ENCODE assay signal across 8 mouse cellular contexts in genomic region chr6:117900126-117901080, GRCm38 (mm10). TPM values are rescaled to one million over a fixed set of nuclear protein-coding genes. Genes with fewer than 3 reads are reported as not detected.
DNase-seq lines count a peak whose midpoint lies in the region; ATAC-seq lines count a peak whose summit lies in the region.

Hnrnpf (plus strand) TSS chr6:117900324.

- no peaks in the 10 kb centered on the region for H3K4me1 ChIP-seq in intestine, embryonic 14.5 days (replicated peaks; ENCODE audit: control insufficient read depth, insufficient read depth, low read length)
- H3K4me1 ChIP-seq in liver, embryonic 15.5 days (replicated peaks): peaks cover 51% of the 10 kb centered on the region

- 79% methylated on average over 17 of the region's 17 CpGs for WGBS in intestine, embryonic 14.5 days
- 22% methylated on average over 17 of the region's 17 CpGs for WGBS in liver, embryonic 15.5 days (ENCODE audit: insufficient replicate concordance)

- H3K4me2 ChIP-seq in intestine, embryonic 14.5 days (ENCODE audit: low read length): no peak within 1 kb of the TSS
- H3K4me2 ChIP-seq in liver, embryonic 15.5 days: peak within 1 kb of the TSS; percentile 61

- DNase-seq in left cerebral cortex, adult 18-20 months (ENCODE audit: low spot score in 2 of 2): peak; percentile 40 to 47
- no peak for DNase-seq in left cerebral cortex, adult 11 months (ENCODE audit: low spot score)
- no peak for DNase-seq in adrenal gland, postnatal 36 days
- peak; percentile 26 for DNase-seq in gastrocnemius, postnatal 25 days
- DNase-seq in intestine, embryonic 14.5 days (ENCODE audit: low spot score): no peak
- peak; percentile 87 to 89 for DNase-seq in spleen, postnatal 36 days (ENCODE audit: low spot score in 2 of 2)

- H3K36me3 ChIP-seq in intestine, embryonic 14.5 days (ENCODE audit: control insufficient read depth, insufficient read depth, low read length): no peaks in the 10 kb centered on the region
- no peaks in the 10 kb centered on the region for H3K36me3 ChIP-seq in liver, embryonic 15.5 days (replicated peaks)

- H3K27ac ChIP-seq in intestine, embryonic 14.5 days (ENCODE audit: low read depth): no peak within 1 kb of the TSS
- H3K27ac ChIP-seq in liver, embryonic 15.5 days (replicated peaks): peak within 1 kb of the TSS; percentile 76

- no peak for ATAC-seq in intestine, embryonic 14.5 days (replicated peaks; ENCODE audit: low FRiP score, low TSS enrichment, low read depth)
- ATAC-seq in liver, embryonic 15.5 days (ENCODE audit: insufficient read depth): peak; percentile 40
- no peak for ATAC-seq in cerebellum, adult (ENCODE audit: insufficient number of reproducible peaks, low FRiP score, low TSS enrichment)

- no peaks in the 10 kb centered on the region for H3K27me3 ChIP-seq in intestine, embryonic 14.5 days (replicated peaks; ENCODE audit: control insufficient read depth, insufficient read depth, low read length)
- no peaks in the 10 kb centered on the region for H3K27me3 ChIP-seq in liver, embryonic 15.5 days

- no peak within 1 kb of the TSS for H3K9ac ChIP-seq in intestine, embryonic 14.5 days (ENCODE audit: low read length)
- H3K9ac ChIP-seq in liver, embryonic 15.5 days: no peak within 1 kb of the TSS

- no peak within 1 kb of the TSS for H3K4me3 ChIP-seq in intestine, embryonic 14.5 days (ENCODE audit: low read depth, low read length)
- H3K4me3 ChIP-seq in liver, embryonic 15.5 days (replicated peaks): peak within 1 kb of the TSS; percentile 29

- H3K9me3 ChIP-seq in intestine, embryonic 14.5 days (ENCODE audit: control insufficient read depth, low read length): no peaks in the 10 kb centered on the region
- no peaks in the 10 kb centered on the region for H3K9me3 ChIP-seq in liver, embryonic 15.5 days (replicated peaks)

RNA-seq across cellular contexts. Expression of gene Hnrnpf, which starts in this region (rescaled TPM):
- total RNA-seq in left cerebral cortex, adult 18-20 months (2021): 100 to 1,000 TPM; 112 to 144 TPM
- 100 to 1,000 TPM; 380 to 388 TPM for total RNA-seq in adrenal gland, postnatal 36 days (2021)
- total RNA-seq in gastrocnemius, postnatal 25 days (2021): 10 to 100 TPM; 94.4 to 97.4 TPM
- polyA plus RNA-seq in intestine, embryonic 14.5 days (2014; fragmentation: Nextera tagmentation; extraction: Ambion mirVana): 798 and 814 TPM in 2 replicates
- 476 and 487 TPM in 2 replicates for polyA plus RNA-seq in liver, embryonic 15.5 days (2015; fragmentation: Nextera tagmentation; extraction: Ambion mirVana)

Comparison
In these comparisons a context has a peak if more than half of its experiments do, and no peak if none do; other contexts are left out.
1. DNase-seq: peak in left cerebral cortex, adult 18-20 months (2 of 2), gastrocnemius, postnatal 25 days (single experiment) and spleen, postnatal 36 days (2 of 2); none in left cerebral cortex, adult 11 months (single experiment), adrenal gland, postnatal 36 days (0 of 2) and intestine, embryonic 14.5 days (single experiment).